Mouse (Mus musculus): ENCODE data around the gene Gpr68. TPM values are rescaled to one million over a fixed set of nuclear protein-coding genes. Genes with fewer than 3 reads are reported as not detected.

Gene Gpr68
- total RNA-seq, 4 experiments from 2014 or later = 15.1 to 27.4 (median 19.9) TPM

DNA sequence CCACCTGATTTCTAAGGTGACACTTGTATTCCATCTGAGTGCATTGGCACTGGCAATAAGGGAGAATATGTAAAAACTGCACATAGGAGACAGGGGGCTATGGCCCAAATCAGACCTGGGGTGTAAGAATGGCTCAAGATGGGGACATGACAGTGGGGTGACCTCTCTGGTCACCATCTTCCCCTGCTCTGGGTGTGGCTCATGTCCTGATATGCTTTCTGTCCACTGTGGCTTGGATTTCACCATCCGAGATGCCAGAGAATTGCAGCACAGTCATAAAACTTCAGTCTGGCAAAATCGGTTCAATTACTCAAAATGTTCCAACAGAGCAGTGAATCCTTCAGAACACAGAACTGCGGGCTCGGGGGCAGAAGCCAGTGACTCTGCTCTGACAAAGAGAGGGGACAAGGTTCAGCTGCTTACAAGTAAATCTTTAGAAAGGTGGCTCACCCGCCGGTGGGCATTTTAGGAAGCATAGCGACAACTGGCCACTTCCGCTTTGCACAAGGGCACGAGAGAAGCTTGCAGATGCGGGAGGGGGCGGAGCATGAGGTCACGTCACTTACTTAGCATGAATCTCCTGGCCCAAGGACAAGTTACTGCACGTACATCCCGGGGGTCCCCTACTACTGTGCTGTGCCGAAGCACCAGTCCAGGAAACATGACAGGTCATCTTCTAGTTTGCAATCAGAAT is 16.8 kb upstream of the Gpr68 start:
- no peak for DNase-seq (ENCODE audit: low spot score in 2 of 2)

DNA sequence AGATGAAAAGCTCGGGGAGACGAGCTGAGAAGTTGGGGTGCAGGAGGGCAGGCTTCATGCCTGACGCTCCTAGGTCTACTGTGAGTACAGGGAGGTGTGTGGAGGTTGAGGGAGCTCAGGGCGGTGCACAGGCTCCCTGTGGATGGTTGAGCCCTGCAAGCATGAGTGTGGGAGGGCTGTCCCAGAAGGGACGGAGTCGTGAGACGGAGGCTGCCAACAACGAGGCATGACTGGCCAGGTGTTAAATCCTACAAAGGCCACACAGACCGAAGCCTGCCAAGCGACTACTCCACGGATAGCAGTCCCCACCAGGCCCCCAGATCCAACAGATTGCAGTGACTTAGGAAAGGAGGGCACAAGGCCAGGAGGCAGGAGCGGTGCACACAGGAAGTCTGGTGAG is 2.7 kb upstream of the Gpr68 start:
- peak in 1 of 2 experiments; percentile 52 for DNase-seq (ENCODE audit: low spot score in 2 of 2)

DNA sequence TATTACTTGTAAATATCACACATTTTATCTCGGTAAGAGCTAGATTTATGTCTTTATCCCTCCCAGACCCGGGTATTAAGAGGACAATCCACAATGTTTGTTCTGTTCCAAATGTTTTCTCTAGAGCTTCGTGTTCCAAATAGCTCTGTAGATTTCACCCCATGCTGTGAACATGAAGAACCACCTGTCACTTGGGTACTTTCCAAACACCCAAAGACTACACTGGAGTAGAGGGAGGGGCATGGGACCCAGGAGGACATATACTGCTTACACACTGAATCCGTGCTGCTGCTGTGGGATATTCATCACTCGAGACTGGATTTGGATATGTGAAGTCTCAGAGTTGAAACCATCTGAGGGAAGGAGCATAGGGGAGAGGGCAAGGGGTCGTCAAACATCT is 1.8 kb upstream of the Gpr68 start:
- no peak for DNase-seq (ENCODE audit: low spot score in 2 of 2)

DNA sequence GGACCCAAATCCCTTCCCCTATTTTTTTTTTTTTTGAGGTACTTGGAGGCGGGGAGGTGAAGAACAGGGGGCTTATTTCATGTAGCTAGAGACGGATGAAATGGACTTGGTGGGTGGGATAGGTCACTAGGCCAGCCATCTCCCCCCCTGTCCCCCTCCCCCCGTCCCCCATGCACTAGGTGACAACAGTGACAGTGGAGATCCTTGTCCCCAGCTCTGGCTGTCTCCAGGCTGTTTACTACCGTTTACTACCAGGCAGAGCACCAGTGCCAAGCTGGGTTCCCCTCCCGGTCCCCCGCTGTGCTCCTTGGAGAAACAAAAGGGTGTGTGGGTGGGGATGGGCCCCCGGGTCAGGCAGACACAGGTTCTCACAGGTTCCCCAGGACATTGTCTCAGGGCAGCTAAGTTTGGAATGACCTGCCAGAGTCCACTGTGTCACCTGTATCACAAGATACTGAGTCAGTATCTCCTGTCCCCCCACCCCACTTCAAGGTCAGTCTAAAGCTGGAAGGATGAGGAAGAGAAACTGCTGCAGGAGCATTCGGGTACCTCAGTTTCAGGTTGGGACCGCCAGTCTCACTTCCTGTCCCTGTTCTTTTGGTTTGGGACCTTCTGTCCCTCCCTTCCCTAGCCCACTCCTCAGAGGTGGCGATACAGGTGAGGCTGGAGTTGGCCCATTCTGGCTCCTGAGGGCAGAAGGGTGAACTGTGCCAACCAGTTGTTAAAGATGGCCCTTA is 468 bp upstream of the Gpr68 start:
- DNase-seq (ENCODE audit: low spot score in 2 of 2) = no peak

DNA sequence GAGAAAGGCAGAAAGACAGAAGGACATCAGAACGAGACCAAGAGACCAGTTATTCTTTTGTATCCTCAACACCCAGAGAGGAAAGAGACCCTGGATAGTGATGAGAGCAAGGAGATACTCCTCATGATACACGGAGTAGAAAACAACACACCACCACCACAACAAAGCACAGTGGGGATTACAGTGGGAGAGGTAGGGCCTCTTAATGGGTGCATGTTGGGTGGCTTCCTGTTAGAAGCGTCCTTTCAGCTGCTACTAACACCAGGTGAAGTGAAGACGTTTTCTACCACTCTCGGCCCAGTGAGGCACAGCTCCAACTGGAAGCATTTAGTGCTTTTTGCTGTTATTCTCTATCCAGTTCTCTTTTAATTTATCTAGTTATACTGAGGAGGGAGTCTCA is 1.1 kb downstream of the Gpr68 start:
- DNase-seq (ENCODE audit: low spot score in 2 of 2) = no peak

DNA sequence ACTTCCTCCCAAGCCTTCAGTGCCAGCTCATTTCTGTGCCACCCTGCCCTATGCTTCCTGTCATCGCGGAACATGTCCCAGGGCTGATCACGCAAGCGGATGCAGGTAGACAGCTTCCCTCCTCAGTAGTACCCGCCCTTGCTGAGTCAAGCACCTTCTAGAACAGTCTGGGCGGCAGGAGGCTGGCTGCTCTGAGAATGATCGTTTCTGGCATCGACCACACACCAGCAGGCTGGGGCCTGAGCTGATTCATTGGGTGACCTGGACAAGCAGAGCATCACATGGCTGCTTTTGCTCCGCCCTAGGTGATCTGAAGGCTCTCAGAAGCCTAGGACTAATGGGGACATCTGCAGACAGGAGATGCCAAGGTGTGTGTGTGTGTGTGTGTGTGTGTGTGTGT is 4.2 kb downstream of the Gpr68 start:
- DNase-seq (ENCODE audit: low spot score in 2 of 2) = no peak

DNA sequence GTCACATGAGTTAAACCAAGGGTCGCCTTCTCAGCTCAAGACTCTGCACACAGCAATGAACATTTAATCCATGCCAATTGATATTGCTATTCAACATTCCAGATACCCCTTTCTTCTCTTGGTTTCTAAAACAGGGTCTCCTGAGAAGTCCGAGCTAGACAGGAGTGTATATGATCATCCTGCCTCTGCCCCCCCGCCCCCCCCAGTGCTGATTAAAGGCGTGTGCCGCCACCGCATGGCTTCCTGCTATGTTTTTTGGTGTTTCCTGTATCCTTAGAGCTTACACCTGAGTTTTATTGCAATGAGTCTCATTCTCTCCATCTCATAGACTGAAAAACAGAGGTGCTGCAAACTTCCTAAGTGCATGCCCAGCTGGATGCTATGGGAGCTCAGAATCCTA is 6.6 kb downstream of the Gpr68 start:
- DNase-seq (ENCODE audit: low spot score in 2 of 2) = no peak

DNA sequence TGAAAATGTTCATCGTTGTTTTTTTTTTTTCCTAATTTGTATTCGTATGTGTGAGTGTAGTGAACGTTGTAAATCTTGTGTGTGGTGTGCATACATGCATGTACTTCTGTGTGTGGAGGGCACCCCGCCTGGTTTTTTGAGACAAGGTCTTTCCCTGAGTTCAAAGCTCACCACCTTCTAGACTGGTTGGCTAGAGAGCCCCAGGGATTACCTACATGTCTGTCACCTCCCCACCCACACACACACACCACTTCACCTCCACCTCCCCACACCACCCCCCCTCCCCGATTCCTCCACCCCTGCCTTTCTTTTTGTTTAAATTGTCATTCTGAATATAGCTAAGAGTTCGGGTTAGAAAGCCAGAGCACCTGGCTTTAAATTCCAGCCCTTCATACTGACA is 7.1 kb downstream of the Gpr68 start:
- no peak for DNase-seq (ENCODE audit: low spot score in 2 of 2)

DNA sequence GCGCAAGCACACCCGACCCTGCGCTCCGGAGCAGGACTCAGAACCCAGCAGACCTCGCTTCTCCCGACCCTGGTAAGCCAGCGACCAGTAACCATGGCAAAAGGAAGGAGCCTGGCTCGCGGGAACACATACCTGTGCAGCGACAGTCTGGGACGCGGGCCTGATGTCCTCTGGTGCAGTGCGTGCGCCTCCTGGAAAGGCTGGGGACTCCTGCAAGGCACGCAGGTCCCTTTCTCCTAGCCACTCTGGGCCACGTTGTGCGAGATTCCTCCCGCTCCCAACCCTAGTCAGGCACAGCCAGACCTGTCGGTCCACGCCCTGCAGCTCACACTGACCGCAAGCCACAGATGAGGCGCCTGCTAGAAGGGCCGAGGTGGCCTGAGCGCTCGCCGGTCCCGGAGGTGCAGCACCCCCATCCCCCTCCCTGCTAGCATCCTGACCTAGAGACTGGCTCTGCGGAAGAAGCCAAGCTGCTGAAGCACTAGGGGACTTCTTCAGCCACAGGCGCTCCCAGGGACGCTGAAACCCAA is 8.8 kb downstream of the Gpr68 start:
- DNase-seq (ENCODE audit: low spot score in 2 of 2) = peak in 1 of 2 experiments; percentile 38

DNA sequence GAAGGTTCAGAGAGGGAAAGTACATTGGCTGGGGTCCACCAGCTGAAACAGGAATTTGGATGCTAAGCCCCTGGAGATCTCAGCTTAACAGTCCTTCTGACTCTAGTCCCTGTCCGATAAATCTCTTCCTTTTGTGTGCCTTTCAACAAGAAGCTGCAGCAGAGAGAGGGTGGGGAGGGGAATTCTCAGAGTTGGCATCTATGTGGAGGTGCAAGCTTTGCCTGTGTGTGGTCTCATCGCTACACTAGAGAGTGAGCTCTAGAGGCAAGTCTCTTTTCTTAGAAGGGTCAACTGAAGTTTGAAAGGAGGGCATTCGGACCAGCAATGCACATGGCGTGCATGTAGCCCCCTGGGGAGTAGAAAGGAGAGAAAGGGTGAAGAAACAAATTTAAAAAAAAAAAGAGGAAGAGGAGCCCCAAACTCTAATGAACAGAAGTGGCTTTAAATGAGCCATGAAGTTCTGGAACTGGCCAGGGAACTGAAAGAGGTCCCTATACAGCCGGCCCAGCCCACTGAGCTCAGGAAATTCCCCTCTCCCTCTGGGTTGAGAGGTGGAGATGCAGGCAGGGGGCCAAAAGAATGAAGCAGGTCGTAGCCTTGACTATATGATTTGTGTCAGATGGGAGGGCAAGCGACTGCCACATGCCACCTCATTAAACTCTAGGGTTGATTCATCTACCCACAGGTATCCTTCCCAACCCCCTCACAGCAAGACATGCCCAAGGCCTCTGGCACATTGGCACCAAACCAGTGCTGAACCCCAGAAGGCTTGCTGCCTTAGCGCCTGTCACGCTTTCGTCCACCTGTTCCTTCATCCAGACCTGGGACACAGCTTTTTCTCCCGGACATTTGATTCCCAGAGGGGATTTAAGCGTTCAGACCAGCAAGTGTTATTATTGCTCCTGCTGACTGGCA is 10.0 kb downstream of the Gpr68 start:
- DNase-seq (ENCODE audit: low spot score in 2 of 2) = no peak

DNA sequence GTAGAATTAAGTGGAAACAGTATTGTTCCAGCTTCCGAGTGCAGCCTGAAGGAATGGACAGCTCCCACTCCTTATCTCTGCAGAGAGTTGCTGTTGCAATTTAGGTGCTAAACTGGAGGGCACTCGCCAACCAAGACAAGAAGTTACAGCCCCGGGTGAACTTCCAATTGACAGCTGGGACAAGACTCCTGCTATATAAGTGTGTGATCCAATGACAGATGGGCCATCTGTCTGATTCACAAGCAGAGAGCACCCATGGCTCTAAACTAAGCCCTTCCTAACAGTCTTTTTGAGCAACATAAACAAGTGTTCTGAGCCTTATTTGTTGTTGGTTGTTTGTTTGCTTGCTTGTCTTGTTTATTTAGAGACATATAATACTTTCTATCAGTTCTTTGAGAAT is 11.3 kb downstream of the Gpr68 start:
- no peak for DNase-seq (ENCODE audit: low spot score in 2 of 2)

DNA sequence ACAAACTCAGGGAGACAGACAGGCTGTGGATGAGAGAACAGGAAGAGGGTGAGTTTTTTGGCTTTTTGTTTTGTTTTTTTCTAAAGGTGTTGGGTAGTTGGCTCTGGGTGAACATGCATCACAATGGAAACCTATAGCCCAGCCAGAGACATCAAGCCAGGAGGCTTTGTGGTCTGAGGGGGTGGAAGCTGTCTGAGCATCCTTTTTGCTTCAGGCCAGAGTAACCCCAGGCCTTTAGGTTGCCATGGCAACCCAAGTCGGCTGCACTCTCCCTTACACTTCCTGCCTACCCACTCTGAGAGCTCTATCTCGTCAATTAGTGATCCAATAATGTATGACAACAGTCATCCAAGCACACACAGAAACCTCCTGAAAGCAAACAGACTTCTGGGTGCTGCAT is 12.5 kb downstream of the Gpr68 start:
- no peak for DNase-seq (ENCODE audit: low spot score in 2 of 2)

DNA sequence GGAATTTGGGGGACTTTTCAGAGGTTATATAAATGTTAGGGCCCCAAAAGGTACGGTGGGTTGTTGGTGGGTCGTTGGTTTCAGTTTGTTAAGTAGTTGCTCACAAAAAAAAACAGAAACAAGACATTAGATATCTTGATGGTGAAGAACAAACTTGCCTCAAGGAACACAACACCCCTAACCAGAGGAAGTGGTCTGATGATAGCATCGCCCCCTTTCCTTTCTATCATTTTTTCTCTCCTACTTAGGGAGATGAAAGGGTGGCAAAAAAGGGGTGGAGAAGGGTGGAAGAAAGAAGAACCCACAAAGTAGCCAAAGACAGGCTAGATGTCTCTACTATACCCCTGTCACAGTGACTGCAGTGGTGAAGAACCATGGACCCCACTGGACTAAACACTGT is 17.4 kb downstream of the Gpr68 start:
- no peak for DNase-seq (ENCODE audit: low spot score in 2 of 2)

DNA sequence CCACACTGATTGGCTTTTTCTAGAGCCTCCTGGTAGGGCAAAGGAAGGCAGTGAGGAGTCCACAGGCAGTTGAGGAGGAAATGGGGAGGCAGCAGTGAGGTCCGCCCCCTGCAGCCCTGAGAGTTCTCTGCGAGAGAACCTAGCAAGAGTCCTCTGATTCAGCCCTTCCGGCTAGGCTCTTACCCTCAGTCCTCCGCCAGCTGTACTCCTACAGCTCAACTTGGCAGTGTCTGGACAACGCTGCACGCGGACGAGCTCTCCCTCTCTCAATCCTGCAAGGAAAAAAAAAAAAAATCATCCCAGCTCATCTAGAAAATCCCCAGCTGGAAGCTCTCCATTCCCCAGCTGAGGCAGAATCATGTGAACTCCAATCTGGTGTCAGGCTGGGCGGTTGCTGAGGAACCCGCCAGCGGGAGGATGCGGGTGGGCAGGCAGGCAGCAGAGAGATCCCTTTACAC is 20.2 kb downstream of the Gpr68 start:
- DNase-seq (ENCODE audit: low spot score in 2 of 2) = peak; percentile 63 to 69

DNA sequence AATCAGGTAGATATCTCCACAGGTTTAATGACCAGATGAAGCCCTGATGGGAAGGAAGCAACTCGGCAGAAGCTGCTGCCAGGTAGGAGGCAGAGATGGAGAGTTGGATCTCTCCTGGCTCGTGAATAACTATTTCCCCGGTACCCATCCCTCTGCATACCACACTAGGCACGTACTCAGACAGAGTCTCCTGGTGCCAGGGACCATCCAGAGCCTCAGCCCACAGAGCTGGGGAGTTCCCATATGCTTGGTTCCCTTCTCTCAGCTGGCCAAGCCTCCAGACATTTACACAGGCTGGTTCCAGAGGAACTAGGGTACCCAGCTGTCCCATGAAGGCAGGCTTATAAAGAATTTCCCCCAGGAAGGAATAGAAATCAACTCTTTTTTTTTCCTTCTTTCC is 21.1 kb downstream of the Gpr68 start:
- DNase-seq (ENCODE audit: low spot score in 2 of 2) = peak in 1 of 2 experiments; percentile 52

DNA sequence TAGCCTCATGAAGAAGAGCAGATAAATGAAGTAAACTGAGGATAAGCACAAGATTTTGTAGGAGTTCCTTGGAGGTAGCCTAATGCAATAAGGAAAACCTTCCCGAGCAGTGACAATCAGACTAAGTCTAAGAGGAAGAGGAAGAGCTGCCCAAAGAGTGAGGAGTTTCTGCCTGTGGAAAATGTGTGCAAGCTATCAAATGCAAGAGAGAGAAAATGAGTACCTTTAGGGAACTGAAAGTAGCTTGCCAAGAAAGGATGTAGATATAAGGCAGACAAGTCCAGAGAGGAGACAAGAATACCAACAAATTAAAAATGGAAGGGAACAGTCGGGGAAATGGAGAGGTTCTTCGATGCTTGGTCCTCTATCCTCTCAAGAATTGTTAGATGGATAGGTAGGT is 22.4 kb downstream of the Gpr68 start:
- DNase-seq (ENCODE audit: low spot score in 2 of 2) = no peak

DNA sequence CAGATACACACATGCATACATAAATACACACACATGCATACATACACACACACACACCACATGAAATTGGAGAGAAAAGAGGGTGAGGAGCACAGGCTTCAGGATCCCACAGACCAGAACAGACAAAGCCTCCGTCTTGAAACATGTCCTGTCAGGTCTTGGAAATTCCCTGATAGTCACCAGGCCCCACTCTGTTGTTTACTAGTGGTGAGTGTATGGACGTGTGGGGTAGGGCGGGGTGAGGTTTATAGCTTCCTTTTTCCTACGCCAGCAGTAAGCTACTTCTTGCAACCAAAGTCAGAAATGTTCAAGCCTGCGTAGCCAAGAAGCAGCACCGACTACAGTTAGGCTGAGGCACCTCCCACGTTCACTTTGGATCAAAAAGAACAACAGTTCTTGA is 24.8 kb downstream of the Gpr68 start:
- DNase-seq (ENCODE audit: low spot score in 2 of 2) = no peak

DNA sequence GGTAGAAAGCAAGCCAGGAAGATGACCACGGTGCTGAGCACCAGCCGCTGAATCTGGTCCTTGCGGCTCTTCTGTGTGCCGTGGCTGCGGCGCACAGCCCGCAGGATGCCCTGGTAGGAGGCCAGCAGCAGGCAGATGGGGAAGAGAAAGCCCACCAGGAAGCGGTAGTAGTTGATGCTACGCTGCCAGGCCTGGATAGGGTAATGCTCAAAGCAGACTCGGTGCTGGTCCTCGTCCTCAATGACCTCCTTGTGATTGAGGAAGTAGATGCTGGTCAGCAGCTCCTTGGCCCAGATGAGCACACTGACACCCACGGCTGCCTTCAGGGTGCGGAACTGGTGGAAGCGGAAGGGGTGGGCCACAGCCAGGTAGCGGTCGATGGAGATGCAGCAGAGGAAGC is 29.4 kb downstream of the Gpr68 start:
- DNase-seq (ENCODE audit: low spot score in 2 of 2) = no peak

DNA sequence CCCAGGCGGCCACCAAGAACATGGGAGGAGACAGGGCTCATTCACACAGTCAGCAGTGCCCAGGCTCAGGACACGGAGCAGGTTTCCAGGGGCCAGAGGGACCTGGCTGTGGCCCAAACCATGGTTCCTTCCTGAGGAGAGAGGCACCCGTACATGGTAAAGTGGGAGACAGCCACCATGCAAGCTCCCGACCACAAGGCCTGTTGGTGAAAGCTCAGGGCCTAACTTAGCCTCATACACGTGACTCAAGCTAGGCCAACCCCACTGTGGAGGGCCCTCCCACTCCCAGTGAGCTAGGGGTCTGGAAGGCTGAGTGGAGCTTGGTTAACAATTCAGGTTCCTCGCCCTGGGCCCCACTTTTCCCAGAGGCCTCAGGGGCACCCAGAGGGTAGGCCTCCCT is 30.1 kb downstream of the Gpr68 start:
- DNase-seq (ENCODE audit: low spot score in 2 of 2) = no peak

DNA sequence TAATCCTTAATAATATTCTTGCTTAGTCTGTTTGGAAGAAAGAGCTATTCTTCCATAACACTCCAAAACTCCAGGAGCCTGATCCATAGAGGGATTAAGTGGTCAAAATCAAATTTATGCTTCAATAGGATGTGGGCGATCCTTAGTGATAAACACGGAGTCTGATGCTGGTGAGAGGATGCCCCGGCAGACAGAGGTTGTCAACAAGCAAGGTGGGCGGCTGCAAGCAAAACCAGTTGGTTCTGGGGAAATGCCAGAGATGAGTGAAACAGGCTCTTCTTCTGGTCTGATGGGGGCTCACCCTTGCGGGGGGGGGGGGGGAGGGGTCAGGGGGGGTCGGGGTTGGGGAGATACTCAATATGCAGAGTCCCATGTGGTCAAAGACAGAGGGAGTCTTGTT is 32.0 kb downstream of the Gpr68 start:
- DNase-seq (ENCODE audit: low spot score in 2 of 2) = no peak

DNA sequence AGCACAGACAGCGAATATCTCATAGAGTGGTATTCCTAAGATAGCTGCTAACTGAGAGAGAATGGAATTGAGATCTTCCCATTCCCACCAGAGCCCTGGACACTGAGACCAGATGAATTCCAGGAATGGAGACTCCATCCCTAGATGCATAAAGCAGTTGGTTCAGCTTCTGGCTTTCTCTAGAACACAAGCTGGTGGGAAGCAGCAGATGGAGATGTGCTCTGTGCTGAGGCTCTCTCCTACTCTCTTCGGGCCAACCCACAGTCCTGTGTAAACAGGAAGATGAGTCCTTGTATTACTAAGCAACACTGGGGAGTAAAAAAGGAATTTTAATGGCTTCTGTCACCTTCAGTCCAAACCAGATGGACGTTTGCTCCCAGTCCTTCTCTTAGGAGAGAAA is 32.4 kb downstream of the Gpr68 start:
- DNase-seq (ENCODE audit: low spot score in 2 of 2) = peak; percentile 56 to 64

DNA sequence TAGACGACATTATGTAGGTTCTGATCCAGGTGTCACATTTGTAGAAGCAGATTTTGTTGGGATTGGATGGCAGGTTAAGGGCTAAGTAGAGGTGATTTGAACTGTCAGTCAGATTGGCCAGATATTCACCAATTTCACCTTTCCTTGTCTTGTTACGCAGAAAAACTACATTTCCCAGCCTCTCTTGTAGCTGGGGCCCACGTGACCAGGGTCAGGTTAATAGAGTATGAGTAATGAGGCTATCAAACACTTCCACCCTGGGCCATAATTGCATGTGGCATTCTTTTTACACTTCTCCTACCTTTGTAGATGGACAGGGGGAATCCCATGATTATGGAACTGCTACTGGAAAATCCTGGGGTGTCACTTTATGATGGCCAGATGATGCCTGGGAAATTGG is 34.4 kb downstream of the Gpr68 start:
- DNase-seq (ENCODE audit: low spot score in 2 of 2) = no peak

Measured in layer of hippocampus, adult 8-10 months (tissue).